Mouse (Mus musculus) lung, postnatal 36 days (tissue): ENCODE measurements at regions not wholly inside any gene's neighbourhood (a gene's known extent, or its start where the extent isn't known, plus 50 kb on each side); places are given as distances from the start of the nearest gene placed in this dataset.

Experiments
- DNase-seq: peaks from one replicate; pipeline ENCODE4 v3.0.0; 2022; ENCODE audit warnings: mixed read lengths

DNA sequence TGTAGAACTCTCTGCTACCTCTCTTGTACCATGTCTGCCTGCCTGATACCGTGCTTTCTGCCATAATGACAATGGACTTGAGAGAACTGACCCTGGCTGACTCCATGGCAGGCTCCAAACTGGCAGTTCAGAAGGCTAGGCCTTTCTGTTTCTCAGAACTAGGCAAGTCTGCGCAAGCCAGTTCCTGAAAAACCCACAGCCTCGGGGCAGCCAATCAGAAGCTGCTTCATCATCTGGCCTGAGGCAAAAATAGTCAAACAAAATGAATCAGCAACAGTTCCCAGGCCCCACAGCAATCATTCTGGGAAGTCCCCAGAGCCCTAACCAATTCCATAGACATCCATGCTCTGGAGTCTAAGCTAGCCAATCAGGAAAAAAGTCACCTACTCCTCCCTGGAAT is 284.5 kb downstream of the Olfr1505 start:
- DNase-seq, result no peak

DNA sequence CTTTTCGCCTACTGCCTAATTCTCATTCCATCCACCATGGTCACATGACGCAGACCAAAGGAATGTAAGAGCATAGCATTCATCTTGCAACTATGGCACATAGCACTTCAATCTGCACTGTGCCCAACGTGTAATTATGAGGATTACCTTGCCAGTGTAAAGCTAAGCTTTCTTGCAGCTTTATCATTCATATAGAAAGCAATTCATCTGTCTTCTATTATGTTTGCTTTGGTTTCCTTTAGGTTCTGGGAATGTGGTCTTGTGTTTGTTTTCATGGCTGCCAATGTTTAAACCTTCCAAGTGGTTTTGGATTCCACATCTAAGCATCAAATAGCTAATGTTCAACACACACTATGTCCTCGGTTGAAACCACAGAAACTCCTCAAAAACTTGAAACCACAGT is 307.2 kb downstream of the Olfr1505 start:
- DNase-seq, result no peak

DNA sequence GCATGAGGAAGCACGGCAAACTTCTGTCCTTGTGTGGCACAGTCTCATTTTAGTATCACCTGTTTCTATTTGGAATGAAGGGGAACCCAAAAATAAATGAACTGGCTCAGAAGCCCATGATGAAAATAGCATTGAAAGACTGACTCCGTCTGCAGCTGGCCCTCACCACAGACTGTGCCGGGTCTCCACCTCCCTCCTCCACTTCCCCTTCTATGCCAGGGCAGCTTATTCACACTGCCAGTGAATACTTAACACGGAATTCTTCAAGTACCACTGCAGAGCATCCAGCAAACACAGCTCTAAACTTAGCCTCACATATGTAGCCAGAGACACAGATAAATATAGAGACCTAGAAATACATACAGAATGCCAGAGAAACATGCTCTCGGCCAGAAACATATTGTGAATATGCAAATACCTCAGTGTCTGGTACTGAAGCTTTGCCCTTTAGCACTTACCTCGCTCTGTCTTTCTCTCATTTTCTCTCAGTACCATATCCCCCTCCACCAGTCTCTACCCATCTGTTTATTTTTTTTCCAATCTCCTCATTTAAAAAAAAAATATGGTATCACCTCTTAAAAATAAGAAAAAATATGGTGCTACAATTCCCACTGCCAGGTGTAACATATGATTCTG is 311.8 kb downstream of the Olfr1505 start:
- DNase-seq, result no peak

DNA sequence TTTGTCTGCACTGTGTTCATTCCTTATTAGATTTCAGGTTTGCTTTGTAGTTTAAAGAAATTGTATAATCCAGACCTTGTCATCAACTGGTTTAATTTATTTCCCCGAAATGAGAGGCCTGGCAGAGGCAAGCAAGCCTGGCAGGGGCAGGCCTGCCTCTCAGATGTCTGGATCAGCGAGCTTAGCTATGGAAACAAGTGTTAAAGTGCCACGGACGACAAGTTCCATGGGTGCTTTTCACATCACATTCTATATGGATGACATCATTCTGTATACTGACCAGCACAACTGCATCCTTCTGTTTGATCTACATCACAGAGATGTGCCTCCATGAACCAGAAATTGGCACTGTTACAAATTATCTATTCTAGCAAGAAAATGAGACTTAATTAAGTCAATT is 312.5 kb downstream of the Olfr1505 start:
- DNase-seq, result no peak

DNA sequence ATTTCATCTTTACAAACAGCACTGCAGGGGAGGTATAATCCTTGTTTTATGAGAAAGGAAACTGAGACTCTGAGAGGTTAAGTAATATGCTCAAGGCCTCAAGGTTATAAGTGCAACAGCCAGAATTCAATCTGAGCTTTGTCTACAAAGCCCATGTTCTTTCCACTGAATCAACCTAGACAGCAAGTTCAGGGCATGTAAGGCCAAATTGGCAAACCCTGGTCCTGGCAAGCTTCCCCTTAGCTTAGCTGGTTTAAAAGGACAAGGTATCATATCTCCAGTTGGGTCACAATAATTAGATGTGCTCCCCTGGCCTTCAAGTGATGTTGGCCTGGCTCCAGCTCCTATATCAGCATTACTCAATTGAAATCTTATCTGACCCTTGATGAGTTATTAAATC is 313.2 kb downstream of the Olfr1505 start:
- no peak for DNase-seq

DNA sequence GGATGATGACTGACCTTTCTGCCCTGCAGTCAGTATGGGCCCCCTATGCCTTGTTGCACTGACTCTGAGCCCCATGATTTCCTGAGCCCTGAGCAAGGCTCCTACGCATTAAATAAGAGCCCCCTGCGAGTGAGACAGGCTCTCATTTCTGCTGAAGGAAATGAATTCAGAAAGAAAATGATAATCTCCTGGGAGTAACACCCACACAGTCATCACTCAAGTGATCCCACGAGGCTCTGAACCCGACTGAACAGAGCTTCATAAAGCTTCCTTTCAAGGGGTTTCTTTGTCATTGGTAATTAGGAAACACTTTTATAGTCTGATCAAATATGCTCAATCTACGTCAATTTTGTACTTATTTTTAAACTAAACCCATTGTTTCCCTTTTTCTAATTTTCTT is 330.2 kb downstream of the Olfr1505 start:
- no peak for DNase-seq

DNA sequence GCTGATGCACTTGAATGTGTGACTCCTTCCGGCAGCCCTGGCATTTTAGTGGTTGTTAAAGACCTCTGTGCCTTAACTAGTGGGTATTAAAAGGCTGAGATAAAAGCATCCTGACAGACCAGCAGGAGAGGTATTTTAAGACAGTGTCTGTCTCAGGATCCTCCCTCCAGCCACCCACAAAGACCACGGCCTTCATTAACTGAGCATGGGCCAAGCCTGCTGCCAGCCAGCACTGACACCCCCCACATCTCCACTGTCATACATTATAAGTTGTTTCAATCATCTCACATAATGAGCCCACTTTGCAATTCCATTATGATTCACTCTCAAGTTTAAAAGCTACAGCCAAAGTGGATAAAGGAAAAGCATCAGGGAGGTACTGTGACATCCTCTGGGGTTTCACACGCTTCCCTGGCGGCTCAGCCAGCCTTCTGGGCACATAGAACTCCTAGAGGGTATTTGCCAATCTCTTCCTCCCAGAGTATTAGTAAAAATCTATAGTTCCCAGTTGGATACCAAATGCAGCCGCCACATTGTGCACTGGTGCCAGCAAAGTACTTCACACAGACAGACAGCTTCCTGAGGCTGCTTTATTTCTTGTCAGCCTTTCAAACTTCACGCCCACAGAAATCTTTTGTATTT is 333.8 kb downstream of the Olfr1505 start:
- no peak for DNase-seq

DNA sequence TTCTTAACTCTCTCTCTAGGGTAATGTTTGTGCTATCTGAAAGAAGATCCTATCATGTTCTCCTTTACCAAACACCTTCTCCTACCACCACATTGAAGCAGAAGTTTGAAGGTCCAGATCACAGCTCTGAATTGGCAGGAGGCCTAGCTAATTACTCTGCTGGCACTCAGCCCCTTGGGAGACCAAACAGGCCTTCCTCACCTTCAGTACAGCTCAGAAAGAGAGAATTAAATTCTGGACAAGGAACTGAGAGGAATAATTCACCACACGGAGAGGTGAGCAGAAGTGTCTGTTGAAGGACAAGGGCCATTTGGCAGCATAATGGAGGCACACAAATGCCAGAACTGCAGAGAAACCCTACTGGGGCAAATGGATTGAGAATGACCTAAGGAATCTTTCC is 334.6 kb downstream of the Olfr1505 start:
- no peak for DNase-seq

DNA sequence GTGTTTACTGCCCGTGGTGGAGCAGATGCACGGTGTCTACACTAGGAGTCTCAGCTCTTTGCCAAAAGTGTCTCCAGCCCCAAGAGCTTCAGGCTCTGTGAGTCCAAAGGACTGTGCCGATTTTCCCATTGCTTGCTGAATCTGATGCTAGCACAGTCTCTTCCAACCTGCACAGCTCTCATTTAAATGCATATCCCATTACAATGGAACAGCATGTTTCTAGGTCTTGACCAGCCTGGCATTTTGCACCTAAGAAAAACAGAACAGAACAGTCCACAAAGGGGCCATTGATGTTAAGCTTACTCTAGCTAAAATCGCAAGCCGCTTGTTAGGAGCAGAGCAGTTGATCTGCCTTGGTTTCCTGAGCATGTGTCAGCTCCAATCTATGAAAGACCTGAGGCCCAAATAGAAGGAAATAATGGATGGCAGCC is 339.2 kb downstream of the Tle4 start:
- no peak for DNase-seq

DNA sequence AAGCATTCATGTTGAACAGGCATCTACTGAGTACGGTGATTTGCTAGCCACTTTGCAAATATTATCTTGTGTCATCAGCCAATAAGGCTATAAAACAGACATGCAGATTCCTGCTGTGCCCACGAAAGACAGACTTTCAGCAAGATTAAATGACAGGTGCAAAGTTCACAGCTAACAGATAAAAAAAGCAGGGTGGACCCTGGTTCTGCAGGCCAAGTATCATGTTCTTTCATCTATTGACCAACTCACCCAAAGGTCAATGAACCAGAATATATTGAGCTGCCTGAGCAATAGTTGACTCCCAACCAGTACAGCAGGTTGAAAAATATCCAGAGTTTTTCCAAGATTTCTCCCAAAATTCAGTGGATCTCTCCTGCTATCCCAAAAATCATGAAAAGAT is 338.6 kb downstream of the Tle4 start:
- DNase-seq, result no peak

DNA sequence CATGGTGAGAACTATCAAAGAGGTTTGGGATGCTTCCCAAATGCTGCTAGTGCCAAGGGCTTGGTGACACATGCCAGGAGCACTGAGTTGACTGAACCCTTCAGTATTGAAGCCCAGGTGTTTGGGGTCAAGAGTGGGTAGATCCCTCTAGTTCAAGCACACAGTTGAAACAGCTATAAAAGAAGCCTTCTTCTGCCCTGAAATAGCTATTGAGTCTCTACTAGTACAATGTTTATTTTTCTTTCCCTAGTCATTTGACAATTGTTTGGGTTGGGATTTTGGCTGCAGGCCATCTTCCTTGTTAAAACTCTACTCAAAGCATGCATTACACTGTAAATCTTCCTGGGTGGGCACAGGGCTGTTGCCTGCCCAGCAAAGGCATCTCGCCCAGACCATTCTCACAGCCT is 308.5 kb downstream of the Tle4 start:
- DNase-seq, result no peak

DNA sequence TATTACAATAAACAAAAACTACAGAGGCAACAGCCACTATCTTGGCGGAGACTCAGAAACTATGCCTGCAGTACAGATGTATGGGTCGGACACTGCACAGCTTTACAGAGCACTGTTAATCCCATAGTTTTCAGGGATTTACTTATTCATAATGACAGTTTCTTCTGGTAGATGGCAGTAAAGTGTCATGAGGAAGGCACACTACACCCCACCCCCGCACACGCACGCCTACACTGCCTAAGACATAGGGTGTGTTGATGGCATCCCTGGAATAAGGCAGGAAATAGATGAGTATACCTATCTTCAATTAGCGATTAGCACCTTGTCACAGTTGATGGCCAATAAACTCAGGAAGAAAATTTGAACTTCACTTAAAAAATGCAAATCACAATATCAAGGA is 306.9 kb downstream of the Tle4 start:
- DNase-seq, result no peak

DNA sequence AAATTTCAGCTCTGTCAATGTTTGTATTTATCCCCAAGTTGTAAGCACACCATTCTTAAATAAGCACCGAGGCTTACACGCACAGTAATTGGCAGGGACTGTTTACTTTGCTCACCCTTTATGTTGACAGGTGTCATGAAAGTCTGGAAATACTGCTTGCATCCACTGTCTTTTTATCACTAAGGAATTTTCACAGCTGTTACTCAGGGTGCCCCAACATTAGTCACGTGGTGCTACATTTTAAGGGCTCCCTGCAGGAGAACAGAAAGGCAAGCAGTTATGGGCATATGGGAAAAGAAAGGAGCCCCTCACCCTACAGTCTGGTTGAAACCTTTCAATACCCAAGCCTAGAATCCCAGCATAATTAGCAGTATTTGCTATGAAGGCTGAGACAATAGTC is 304.7 kb downstream of the Tle4 start:
- DNase-seq, result no peak

DNA sequence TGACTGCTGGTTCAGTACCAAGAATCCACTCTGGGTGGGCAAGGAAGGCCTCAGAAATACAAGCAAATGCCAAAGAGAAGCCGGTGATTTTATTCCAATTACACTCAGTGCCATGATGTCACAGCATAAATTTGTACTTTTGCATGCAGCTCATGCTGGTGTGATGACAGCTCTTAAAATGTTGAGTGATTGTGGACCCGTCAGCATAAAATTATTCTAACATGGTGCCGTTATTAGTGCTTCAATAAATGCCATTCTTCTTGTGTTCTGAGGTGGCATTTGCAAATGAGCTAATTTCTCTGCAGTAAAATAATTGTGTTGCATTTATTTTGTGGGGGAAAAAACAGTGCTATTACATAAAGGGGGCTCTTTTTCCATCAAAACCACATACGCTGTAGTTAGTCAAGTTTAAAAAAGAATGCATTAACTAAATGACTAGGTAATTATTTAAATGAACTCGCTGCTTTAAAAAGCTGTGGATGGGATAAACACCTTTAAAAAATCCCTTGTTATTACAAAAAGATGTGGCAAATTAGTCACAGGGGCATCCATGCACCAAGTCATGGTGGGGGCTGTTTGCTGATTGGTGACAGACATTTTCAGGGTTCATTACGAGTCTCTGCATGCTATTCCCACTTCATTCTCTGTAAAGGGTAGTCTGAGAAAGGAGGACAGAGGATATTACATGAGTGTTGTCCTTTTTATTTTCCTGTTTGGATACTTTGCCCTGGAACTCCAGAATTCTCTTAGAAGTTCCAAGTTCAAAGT is 296.5 kb downstream of the Tle4 start:
- DNase-seq, result no peak

DNA sequence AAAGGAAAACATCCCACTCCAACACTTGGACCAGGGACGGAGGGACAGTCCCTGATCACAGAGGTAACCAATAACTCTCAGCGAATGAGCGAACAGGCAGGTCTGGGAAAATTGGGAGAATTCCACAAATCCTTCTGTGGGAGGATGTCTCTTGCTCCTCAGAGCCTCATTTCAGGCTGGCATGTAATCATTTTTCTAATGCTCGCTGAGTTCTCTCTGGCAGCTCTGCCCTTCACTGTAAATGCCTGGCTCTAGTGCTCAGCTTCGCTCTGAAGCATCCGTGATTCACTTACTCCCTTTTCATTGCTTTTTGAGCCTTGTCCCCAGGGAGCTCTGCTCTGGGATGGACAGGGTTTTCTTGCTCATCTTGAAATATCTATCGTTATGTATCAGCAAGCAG is 283.6 kb downstream of the Tle4 start:
- DNase-seq, result no peak

DNA sequence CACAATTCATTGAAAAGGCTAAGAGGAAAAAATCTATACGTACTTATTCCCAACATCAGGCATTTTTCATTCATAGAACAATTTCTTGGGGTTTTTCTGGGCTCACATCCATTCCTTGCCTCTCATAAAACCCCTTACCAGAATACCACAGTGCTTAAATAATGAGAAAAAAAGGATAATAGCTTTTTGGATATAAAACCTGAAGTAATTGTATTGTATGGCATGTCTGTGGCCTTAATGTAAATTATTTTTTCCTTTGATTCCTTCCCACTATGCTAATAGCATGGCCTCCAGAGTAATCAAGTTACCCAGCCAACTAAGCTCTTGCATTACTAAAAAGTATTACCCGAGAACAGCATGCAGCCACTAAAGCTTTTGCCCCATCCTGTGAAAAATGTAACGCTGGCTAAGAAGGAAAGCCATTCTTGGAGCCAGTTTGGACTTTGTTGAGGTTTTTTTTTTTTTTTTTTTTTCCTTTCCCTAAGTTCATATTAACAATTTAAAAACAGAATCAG is 278.1 kb downstream of the Tle4 start:
- DNase-seq, result no peak

DNA sequence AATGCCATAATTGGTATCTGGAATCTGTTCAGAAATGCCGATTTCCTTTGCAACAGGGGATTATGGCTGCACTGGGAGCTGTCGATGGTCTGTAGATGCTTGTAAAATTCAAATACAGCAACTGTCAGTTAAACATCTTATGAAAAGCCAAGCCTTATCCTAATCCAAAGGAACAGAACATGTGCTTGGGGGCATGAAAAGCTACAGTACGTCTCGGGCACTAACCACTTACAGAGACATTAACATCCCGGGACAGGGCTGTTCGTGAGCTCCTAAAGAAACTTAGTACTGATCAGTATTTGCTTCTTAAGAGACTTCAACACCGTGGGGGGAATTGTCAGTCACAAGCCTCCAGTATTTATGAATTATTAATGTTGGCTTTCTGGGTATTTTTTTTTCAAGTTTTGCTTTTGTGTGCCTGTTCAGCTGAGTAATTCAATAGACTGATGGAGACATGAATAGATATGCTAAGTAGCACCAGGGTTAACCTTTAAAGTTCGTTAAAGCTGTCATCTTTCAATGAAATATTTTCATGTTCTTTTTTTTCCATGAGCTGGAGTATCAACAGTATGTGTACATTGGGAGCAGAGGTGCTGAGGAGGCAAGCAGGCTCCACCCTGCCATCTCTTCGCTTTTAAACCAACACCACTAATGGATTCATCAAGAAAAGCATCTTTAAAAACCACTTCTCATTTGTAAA is 272.3 kb downstream of the Tle4 start:
- no peak for DNase-seq

DNA sequence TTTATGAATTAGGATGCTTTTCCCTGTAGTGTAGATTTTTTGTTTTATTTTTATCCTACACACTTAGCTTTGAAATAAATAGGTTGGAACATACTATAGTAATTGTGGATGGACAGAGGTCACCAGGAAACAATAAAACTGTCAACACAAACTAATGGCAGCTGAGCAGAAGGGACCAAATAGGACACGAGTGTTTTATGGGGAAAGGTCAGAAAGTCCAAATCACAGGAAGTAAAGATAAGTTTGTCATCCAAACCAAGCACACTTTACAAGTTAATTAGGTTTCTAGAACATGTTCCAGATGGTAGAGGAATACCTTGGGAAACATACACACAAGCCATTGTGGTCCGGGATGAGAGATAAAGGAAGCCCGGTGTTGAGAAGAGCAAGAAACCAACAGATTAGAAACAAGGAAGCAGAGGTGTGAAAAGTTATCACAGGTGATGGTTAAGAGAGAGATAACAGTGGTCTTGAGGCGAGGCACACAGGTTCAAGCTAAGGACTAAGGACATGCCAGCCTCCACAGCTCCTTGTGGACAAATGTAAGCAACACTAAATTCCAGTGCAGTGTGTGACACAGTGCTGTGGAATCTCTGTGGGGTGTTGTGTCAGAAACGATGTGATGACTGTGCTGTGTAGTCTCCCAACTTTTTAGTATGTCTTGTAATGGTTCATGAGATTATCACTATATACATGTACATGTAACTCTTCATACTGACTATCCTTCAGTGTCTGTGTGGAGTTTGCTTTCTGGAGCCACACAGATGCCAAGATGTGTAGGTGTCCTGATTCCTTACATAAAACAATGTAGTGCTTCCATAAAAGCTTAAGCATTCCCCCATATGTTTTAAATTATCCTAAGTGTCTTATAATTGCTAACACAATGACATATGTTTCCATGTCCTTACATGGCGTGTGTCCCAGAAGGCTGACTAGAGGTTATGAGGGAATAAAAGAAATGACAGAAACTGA is 264.5 kb downstream of the Tle4 start:
- no peak for DNase-seq

DNA sequence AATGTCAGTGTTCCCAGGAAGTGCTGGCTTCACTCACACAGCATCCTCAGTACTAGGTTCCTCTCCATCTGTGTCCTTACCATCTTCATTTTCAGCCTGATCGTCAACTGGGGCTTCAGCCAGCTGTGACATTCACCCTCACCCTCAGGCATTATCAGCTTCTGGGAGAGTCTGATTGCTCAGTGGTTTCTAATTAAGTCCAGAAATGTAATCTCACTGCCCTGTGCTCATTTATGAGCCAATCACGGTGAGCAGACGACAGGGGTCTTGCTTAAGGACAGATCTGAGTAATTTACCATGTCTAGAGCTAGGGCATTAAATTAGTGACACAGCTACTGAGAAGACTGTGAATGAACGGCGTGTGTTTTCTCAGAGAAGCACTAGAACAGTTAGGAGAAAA is 260.8 kb downstream of the Tle4 start:
- DNase-seq, result no peak

DNA sequence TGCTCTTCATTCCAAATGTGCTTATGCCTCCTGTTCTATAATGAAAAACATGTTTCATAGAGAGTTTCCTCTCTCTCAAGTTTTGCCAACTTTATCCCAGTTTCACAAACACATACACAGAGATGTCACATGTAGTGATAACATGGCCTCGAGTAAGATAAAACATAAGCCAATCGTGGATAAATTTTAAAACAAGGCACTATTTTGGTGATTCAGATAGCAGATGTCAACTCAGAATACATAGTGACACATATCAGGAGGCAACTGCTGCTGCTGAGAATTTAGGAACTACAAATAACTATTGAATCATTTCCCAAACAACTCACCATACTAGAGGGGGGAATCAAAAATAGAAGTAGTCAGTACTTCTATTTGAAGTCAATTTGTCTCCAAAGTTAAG is 257.1 kb downstream of the Tle4 start:
- no peak for DNase-seq

DNA sequence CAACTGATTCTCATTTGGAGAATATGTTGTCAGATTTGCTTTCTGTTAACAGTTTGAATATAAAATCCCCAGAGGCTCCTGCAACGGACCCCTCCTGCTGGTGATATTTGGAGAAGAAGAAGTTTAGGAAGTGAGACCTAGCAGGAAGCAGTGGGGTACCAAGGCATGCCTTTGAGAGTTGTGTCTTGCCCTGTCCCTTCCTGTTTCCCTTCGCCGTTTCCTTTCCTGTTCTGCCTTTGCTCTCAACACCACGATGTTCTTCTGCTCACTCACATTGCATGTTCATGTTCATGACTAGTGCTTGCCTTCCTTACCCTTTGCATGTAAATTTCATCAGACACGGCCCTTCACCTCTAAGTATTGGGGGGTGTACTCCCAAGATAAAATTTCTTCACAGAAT is 254.0 kb downstream of the Tle4 start:
- DNase-seq, result no peak

DNA sequence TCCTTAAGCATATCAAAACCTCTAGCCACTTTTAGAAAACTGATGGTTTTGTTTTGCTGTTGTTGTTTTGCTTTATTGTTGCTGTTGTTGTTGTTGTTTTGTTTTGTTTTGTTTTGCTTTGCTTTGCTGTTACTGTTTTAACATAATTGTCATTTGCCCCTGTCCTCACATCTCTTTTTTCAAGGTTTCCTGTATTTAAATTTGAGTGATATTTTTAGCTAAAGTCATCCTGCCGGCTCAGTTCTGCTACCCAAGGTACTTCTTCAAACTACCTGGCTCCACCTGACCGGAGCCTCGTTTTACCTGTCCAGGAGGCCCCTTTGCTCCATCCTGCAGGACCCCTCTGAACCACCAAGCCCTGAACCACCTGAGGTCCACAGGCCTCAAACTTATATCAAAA is 253.4 kb downstream of the Tle4 start:
- DNase-seq, result no peak
